Mouse (Mus musculus) CH12.LX (cell line): ENCODE data around the gene Stxbp3.

ENCODE experiments used
- CTCF ChIP-seq, 2 experiments: IDR thresholded peaks in 1 of 2; conservative IDR thresholded peaks in 1 of 2; 2 replicates each; pipeline ENCODE4 v1.5.1; 2011 to 2012; ENCODE audit warnings: low read depth in 2 of 2, low read length in 2 of 2, improper control_type of control experiment in 1 of 2, inconsistent platforms in 1 of 2, mild to moderate bottlenecking in 1 of 2, moderate library complexity in 1 of 2
- E2F4 ChIP-seq: IDR thresholded peaks from 2 replicates; pipeline ENCODE4 v1.6.1; 2011; ENCODE audit warnings: low read depth, low read length, improper control_type of control experiment; ENCODE audit not compliant: insufficient replicate concordance
- EP300 ChIP-seq: IDR thresholded peaks from 2 replicates; pipeline ENCODE4 v1.6.1; 2011; ENCODE audit warnings: low read length, improper control_type of control experiment
- JUND ChIP-seq: conservative IDR thresholded peaks from 2 replicates; pipeline ENCODE4 v1.6.1; 2011; ENCODE audit warnings: low read depth, low read length, improper control_type of control experiment
- MAFK ChIP-seq: IDR thresholded peaks from 2 replicates; pipeline ENCODE4 v1.6.1; 2011; ENCODE audit warnings: low read length, improper control_type of control experiment; ENCODE audit not compliant: insufficient replicate concordance
- MAX ChIP-seq: IDR thresholded peaks from 2 replicates; pipeline ENCODE4 v1.6.1; 2011; ENCODE audit warnings: low read length, improper control_type of control experiment
- MXI1 ChIP-seq: IDR thresholded peaks from 2 replicates; pipeline ENCODE4 v1.6.1; 2011; ENCODE audit warnings: mild to moderate bottlenecking, low read depth, low read length, improper control_type of control experiment
- NRF1 ChIP-seq: IDR thresholded peaks from 2 replicates; pipeline ENCODE4 v1.6.1; 2014; ENCODE audit warnings: low read depth, mild to moderate bottlenecking, inconsistent platforms, low read length, improper control_type of control experiment, moderate library complexity
- ZNF384 ChIP-seq: IDR thresholded peaks from 2 replicates; pipeline ENCODE4 v1.6.1; 2012; ENCODE audit warnings: low read depth, low read length, improper control_type of control experiment, inconsistent platforms

DNA sequence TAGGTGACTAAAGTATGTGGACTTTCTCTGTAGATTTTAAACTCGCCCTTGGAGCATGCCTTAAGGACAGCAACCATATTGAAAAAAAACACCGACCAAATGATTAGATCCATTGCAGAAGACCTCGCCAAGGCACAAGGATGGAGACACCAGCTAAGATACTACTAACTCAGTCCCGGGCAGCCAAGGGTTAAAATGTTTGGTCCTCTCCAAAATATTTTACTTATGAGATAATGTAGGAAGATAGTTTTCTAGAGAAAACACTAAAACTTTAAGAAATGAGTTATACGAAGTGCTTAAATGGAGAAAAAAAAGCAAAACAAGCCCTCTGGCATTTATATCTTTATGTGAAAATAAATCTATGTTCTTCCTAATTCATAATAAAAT, 58.4 kb downstream of the Stxbp3 start:
- TF ChIP-seq ZNF384 (no peak), CTCF (conservative IDR thresholded peaks at IDR 0.05 in 1 of 2, IDR thresholded peaks at IDR 0.05 in 1 of 2; ENCODE audit: low read depth in 2 of 2, low read length in 2 of 2) (no peak), MXI1 (no peak), MAX (no peak), MAFK (no peak), JUND (no peak), NRF1 (no peak), E2F4 (no peak), EP300 (no peak)
